Mouse (Mus musculus) right cerebral cortex, postnatal 25 days (tissue): ENCODE data around the gene Shq1.

Experiments
- DNase-seq: peaks from one replicate; pipeline ENCODE4 v3.0.0; 2022

Shq1 gene

GRCm38 (mm10) chr6:100667644-100668043, 3.3 kb downstream of the Shq1 start:
- DNase-seq = no peak

- DNase-seq = no peak
Observed at GRCm38 (mm10) chr6:100662224-100662623, 8.7 kb downstream of the Shq1 start.

GRCm38 (mm10) chr6:100660395-100660794, 10.6 kb downstream of the Shq1 start:
- peak; percentile 38 for DNase-seq

GRCm38 (mm10) chr6:100652535-100652934, 18.4 kb downstream of the Shq1 start:
- DNase-seq = no peak

GRCm38 (mm10) chr6:100647196-100647595, 23.8 kb downstream of the Shq1 start:
- no peak for DNase-seq

GRCm38 (mm10) chr6:100645469-100646201, 25.3 kb downstream of the Shq1 start:
- DNase-seq = peak; percentile 59

- DNase-seq = no peak
Observed at GRCm38 (mm10) chr6:100644631-100645030, 26.3 kb downstream of the Shq1 start.

- DNase-seq = no peak
Observed at GRCm38 (mm10) chr6:100642786-100643185, 28.2 kb downstream of the Shq1 start.

- no peak for DNase-seq
Observed at GRCm38 (mm10) chr6:100640591-100640990, 30.4 kb downstream of the Shq1 start.

- no peak for DNase-seq
Observed at GRCm38 (mm10) chr6:100629086-100629485, 41.9 kb downstream of the Shq1 start.

GRCm38 (mm10) chr6:100628223-100628622, 42.7 kb downstream of the Shq1 start:
- DNase-seq = no peak

- no peak for DNase-seq
Observed at GRCm38 (mm10) chr6:100623922-100624321, 47.0 kb downstream of the Shq1 start.

GRCm38 (mm10) chr6:100622861-100623507, 48.0 kb downstream of the Shq1 start:
- no peak for DNase-seq

GRCm38 (mm10) chr6:100620411-100620810, 50.5 kb downstream of the Shq1 start:
- DNase-seq = no peak

GRCm38 (mm10) chr6:100619309-100619708, 51.6 kb downstream of the Shq1 start:
- no peak for DNase-seq

GRCm38 (mm10) chr6:100616133-100616532, 54.8 kb downstream of the Shq1 start:
- DNase-seq = no peak

GRCm38 (mm10) chr6:100613593-100614267, 57.2 kb downstream of the Shq1 start:
- no peak for DNase-seq

- DNase-seq = no peak
Observed at GRCm38 (mm10) chr6:100610897-100611575, 59.9 kb downstream of the Shq1 start.

- DNase-seq = no peak
Observed at GRCm38 (mm10) chr6:100610182-100610581, 60.8 kb downstream of the Shq1 start.

GRCm38 (mm10) chr6:100609256-100609655, 61.7 kb downstream of the Shq1 start:
- no peak for DNase-seq

GRCm38 (mm10) chr6:100608429-100608828, 62.5 kb downstream of the Shq1 start:
- no peak for DNase-seq

- no peak for DNase-seq
Observed at GRCm38 (mm10) chr6:100606805-100607204, 64.2 kb downstream of the Shq1 start.

- DNase-seq = no peak
Observed at GRCm38 (mm10) chr6:100603702-100604101, 67.3 kb downstream of the Shq1 start.
